Mouse (Mus musculus): Measurements from ENCODE around the gene Mdfic.

- no peak for TF ChIP-seq CTCF (IDR thresholded peaks at IDR 0.05; ENCODE audit: low read depth, low read length)
- no peak for TF ChIP-seq EP300 (IDR thresholded peaks at IDR 0.05; ENCODE audit: insufficient read depth, low read depth, low read length)
These were observed 18.7 kb downstream of the Mdfic start for GRCm38 (mm10) chr6:15739132-15739531.

Data from ES-Bruce4 (cell line).